Mouse (Mus musculus) ES-E14 (cell line): ENCODE data around the gene Lsm7.

Experiments used
- CHD2 ChIP-seq: IDR thresholded peaks from 2 replicates; pipeline ENCODE4 v1.6.1; 2014; ENCODE audit warnings: mild to moderate bottlenecking, low read depth, low read length, inconsistent platforms
- HCFC1 ChIP-seq: IDR thresholded peaks from 2 replicates; pipeline ENCODE4 v1.6.1; 2012; ENCODE audit warnings: low read length, inconsistent platforms, borderline replicate concordance; ENCODE audit not compliant: insufficient read depth
- MAFK ChIP-seq: IDR thresholded peaks from 2 replicates; pipeline ENCODE4 v1.6.1; 2014; ENCODE audit warnings: mild to moderate bottlenecking, low read depth, low read length, inconsistent platforms; ENCODE audit not compliant: insufficient read depth
- ZC3H11A ChIP-seq: IDR thresholded peaks from 2 replicates; pipeline ENCODE4 v1.6.1; 2012; ENCODE audit warnings: low read depth, mild to moderate bottlenecking, inconsistent platforms, low read length, borderline replicate concordance
- ZNF384 ChIP-seq: IDR thresholded peaks from 2 replicates; pipeline ENCODE4 v1.6.1; 2012; ENCODE audit warnings: low read depth, low read length, inconsistent platforms

- no peak for TF ChIP-seq ZNF384
- TF ChIP-seq MAFK = no peak
- TF ChIP-seq CHD2 = no peak
- TF ChIP-seq HCFC1 = no peak
- TF ChIP-seq ZC3H11A = no peak
Observed at GRCm38 (mm10) chr10:80810084-80810483, 44.9 kb downstream of the Lsm7 start.
